Mouse (Mus musculus) frontal cortex, adult (tissue): ENCODE results near the gene Gm21985.

Experiments used
- ATAC-seq: cut with Nextera tagmentation; 2 replicates; pipeline ENCODE4 v1.9.2; 2017; ENCODE audit warnings: mild to moderate bottlenecking, moderate library complexity, mixed read lengths; ENCODE audit not compliant: low TSS enrichment

Gene Gm21985

DNA sequence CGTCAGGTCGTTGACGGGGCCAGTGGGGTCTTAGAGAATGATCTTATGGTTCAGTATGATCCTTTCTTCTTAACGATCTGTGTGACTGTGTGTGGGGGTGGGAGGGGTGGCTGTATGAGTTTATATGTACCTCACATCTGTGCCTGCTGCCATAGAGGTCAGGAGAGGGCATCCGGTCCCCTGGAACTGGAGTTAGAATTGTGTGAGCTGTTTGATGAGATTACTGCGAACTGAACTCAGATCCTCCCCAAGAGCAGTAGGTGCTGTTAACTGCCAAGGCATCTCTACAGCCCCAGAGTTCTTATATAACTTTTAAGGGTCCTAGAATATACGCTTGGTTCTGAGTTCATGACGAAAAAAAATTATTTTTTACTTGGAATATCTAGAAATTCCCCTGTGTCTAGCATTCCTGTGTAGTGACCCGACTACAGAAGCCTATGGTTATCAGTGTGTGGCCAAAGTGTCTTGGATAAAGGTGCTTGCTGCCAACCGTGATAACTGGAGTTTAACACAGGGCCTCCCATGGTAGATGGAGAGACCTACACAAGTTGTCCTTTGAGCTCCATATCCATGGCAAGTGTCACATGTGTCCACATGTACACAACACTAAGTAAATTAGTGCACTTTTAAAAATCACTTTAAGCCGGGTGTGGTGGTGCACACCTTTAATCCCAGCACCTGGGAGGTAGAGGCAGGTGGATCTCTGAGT lies 62.1 kb downstream of the Gm21985 start:
- no peak for ATAC-seq

DNA sequence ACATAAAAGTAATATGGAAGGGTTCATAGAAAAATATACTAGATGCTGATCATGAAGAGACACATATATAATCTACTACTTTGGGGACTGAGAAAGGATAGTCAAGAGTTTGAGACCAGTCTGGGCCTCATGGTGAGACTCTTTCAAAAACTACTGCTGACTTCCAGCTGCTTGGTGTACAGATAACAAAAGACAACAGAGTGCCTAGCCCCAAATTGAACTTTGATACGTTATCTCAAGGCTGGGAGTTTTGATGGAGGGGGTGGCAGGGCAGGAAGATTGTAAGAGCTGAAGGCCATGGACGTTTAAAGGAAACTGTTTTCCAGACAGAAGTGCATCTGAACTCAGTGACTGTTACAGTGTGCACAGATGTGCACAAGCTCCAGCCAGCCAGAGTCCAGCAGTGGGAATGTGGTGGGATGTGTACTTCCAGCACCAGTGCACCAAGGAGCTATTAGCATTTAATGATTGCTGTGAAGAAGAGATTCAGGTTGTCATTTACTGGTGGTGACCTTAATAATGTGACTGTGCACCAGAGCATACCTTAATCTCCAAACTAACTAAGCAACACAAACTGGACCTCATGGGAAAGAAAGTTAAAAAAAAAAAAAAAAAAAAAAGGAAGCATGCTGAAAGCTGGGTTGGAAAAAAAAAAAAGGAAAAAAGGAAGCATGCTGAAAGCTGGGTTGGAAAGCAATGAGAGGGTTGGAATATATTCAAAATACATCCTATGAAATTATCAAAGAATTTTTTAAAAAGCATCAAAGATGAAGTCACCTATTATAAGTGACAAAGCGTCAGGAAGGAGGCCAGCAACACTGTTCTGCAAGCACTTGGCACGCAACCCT lies 66.2 kb downstream of the Gm21985 start:
- no peak for ATAC-seq

DNA sequence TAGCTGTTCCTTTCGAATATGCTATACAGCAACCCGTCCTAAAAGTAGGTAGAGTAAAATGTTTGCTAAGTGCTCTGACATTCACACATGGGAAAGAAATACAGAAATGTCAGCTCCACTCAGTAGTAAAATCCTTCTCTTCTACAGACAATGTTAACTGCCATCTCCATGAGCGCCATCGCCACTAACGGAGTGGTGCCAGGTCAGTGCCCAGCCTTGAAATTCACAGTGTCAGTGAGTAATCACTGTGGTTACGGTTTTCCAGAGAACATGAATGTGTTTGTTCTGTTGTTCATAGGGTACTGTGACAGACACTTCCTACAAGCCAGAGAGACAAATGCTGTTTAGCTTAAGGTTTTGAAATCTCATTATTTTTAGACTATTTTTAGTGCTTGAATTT lies 71.1 kb downstream of the Gm21985 start:
- ATAC-seq, result no peak

DNA sequence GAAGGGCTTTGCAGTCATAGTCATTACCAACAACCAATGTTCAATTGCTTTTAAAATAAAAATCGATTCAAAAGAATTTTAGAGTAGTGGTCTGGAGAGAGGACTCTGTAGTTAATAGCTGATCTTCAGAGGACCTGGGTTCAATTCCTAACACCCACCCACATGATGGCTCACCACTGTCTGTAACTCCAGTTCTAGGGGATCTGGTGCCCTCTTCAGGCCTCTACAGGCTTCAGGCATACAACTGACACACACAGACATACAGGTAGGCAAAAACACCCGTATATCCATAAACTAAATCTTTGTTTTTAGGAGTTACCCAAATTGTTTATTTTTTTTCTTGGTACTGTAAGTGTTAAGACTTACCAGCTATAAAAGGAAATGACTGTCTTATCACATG lies 73.6 kb downstream of the Gm21985 start:
- peak; percentile 59; the same call in 1 of the 2 replicates for ATAC-seq

DNA sequence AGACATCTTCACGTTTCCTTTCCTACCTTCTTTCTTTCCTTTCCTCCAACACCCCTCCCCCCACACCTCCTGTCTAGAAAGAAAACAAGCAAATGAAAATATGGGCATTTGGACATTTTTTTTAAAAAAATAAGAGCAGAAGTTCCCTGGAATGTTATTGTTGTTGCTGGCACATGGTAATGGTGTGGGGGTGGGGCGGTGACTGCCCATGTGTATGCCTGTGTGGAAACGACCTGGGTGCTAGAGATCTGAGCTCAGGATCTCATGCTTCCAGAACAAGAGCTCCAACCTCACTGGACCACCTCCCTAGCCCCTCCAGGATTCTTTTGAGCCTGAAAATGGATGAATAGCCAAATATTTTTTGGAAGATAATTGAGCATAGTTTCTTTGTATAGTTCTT lies 75.0 kb downstream of the Gm21985 start:
- ATAC-seq, result no peak

DNA sequence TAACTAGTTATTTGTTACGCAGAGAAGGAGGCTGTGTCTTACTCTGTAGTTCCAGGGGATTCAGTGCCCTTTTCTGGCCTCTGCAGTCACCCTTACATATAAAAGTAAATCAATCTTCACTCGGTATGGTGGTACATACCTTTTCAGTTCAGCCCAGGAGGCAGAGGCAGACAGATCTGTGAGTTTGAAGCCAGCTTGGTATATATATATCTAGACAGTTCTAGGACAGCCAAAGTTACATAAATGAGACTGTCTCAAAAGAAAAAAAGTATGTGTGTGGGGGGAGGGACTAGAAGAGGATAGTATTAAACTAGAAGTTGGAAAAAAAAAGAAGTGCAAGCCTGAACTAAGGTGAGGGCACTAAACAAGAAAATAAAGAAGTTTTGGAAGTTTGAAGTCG lies 82.1 kb downstream of the Gm21985 start:
- ATAC-seq, result peak; percentile 92

DNA sequence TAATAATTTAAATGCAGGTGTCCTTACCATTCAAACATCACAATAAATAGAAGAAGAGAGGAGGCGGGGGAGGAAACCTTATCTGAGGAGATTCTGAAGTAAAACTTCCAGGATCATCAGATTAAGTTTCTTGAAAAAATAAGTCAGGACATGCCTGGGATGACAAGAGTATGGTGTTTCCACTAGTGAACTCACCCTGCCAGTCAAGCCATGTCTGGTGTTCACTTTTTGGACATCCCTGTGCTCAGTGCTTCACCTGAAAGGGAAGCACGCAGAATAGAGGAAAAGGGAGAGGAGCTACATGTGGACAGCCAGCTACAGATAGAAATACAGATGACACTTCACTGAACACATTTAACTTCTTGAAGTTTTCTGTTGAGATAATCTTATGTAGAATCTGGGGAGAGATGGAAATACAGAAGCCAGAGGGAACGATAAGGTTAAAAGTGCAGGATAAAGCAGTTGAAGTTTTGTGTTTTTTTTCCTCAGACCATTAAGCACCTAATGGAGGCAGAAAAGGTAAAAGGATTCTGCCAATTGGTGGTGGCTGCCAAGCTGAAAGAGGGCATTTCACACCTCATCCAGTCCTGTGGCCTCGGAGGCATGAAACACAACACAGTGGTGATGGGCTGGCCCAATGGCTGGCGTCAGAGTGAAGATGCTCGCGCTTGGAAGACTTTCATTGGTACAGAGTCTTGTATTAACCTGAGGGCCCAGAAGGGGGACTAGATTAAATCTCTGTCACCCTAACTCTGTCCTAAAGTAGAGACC lies 87.8 kb downstream of the Gm21985 start:
- ATAC-seq, result no peak

DNA sequence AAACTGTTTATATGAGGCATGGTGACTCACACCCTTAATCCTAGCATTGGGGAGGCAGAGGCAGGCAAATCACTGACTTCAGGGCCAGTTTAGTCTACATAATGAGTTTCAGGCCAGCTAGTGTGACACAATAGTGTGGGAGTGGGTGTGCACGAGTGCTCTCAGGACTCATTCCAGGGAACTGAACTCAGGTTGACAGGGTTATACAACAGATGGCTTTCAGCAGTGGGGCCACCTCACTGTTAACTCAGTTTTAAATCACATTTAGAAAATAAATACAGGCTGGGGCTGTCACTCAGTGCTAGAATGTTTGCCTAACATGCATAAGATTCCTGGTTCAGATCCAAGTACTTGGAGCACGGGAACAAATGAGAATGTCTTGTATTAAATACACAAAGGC lies 93.5 kb downstream of the Gm21985 start:
- peak; percentile 64 for ATAC-seq

DNA sequence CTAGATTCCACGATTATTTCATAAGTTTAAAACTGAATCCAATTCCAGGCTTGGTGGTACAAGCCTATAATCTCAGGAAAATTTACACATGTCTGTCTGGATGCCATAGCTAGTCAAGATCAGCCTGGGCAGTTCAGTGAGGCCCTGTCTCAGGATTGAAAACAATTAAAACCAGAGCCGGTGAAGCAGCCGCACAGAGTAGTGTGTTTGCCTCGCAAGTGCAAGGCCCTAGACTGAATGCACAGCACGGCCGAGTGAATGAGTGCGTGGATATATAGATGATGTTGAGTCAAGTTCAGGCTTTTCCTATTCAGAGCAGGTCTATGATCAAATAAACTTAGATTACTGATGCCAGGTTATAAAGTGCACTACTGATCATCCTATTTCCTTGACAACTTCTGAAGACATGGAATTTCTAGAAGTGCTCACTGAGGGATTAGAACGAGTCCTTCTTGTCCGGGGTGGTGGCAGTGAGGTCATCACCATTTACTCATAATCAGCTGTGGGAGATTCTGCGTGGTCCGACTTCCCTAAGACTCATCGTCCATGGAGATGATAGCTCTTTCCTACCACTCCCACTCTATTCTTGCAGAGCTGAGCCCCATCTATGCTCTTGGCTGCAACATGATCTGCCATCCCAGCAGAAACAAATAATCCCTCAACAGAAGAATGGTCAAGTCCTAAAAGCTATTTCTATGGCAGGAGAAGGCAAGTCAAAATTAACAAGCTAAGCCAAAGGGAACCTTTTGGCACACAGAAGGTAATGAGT lies 94.1 kb downstream of the Gm21985 start:
- 0 out of 2 replicates have a peak, but pooled peaks have one; percentile 18 for ATAC-seq

DNA sequence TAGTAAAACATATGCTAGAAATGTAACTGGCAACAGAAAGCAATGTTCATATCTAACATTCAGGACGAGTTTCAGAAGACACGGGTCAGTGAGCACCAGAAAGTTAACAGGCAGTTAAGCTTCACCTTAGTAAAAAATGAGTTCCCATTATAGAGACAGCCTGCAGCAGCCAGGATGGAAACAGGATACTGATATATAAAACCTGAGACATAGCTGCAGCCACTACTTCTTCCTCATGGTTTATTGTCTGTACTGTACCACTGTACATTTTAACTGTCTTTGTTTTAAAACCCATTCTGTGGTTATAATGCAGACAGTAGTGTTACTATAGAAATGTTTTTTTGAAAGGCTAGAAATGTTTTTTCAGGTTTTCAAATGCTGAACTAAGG lies 94.7 kb downstream of the Gm21985 start:
- ATAC-seq, result no peak

DNA sequence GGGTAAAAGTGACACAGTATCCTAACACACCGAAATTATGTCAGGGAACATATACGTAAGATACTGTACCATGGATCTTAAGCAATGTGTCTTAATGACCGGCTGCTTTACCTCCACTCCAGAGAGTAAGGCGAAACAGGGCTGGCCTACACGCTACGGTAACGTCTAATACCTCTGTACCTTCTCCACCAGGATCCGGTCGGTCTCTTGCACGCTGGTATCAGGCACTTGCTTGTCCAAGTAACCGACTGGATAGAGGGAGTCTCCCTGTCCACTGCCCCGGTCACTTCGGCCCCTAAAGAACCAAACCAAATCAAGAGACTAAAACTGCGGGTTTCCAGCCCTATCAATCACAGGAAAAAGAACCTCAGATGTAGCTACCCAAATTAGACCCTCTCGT lies 101.1 kb downstream of the Gm21985 start:
- peak; percentile 31; the same call in 1 of the 2 replicates for ATAC-seq

DNA sequence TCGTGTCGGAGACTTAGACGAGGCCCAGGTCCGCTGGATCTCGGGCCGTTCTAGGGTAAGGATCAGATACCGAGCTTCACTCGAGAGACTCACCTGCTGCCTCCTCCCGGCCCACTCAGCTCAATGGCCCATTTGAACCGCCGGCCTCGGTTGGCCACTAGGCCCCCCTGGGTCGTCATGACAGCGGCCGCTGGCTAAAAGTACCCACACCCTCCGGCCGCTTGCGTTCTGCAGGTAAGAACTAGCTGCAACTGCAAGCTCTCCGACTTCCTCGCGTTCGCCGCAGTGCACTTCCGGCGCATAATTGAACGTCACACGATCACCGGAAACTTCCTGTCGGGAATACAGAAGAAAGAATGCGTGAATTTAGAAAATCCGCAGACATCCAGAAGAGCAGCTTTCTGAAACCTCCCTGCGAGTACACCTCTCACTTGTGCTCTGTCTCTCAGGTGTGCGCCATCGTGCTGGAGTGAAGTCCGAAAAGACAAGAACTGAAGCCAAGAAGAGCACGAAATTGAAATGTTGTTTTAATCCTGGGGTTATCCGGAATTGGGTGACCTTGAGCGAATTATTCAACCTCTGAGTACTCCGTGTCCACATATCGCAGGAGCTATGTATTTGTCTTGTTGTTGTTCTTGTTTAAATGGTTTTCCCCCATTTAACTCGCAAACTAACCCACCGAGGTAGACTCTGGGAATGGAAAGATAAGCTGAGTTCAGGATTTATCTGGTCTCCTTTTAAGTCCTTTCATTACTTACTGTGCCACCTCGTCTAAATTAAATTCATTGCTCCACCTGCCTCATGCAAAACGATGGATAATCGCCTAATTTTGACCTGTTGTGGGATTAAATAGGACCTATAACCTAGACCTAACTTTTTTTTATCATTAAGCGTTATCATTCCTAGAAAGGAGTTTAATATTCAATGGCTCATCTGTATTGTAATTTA lies 101.9 kb downstream of the Gm21985 start, which contains the start of gene Emc4:
Emc4 (minus strand) TSS at position 302 of the 948 bp plus-strand sequence.
- peak; percentile 92 for ATAC-seq

DNA sequence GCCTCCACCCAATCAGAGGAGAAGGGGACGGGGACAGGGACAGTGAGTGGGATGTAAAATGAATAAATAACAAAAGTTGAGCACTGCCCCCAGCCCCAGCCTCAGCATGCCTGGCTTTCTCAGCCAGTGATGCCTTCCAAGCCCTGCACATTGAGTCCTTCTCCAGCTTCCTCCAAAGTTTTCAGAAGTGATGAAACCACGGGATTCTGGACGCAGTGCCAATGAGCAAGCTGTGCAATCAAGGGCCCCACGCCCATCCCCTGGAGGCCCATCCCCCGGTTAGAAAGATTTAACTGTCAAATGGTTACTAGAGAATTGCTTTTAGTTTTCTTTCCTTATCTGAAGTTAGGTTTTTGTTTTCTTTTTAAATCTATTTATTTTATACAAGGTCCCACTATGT lies 103.8 kb downstream of the Gm21985 start:
- no peak for ATAC-seq

DNA sequence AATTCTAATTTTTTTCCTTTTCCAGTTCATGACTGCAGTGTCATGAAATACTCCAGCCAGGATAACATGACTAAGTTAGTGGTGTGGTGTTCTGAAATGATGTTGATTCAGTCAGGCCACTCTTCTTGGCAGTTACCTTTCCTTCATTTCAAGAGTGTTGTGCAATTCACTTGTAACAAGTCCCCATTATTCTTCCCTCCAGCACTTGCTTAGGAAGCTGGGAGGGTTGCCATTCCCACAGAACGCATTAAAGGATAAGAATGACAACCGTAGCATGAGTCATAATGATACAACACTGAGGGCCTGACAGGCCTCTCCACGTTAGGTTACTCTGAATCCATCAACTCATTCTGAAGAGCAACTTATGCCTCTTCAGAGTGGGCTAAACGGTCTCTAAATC lies 107.0 kb downstream of the Gm21985 start:
- no peak for ATAC-seq

DNA sequence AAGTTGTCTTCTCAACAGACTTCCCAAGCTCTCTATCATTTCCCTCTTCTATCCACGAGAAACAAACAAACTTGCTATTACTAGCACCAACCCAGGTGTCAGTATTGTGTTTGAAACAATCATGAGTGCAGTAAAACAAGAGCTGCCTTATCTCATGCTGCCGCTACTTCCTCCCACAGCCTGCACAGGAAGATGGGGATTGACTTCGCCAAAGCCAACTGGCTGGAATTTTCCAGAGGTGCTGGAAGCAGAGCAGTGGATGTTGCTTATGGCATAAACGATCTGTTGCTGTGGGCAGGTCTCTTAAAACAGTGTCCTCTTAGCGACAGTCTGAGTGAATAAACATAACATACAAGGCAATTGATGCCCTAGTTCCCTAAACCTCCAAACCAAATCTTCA lies 108.5 kb downstream of the Gm21985 start:
- no peak for ATAC-seq

DNA sequence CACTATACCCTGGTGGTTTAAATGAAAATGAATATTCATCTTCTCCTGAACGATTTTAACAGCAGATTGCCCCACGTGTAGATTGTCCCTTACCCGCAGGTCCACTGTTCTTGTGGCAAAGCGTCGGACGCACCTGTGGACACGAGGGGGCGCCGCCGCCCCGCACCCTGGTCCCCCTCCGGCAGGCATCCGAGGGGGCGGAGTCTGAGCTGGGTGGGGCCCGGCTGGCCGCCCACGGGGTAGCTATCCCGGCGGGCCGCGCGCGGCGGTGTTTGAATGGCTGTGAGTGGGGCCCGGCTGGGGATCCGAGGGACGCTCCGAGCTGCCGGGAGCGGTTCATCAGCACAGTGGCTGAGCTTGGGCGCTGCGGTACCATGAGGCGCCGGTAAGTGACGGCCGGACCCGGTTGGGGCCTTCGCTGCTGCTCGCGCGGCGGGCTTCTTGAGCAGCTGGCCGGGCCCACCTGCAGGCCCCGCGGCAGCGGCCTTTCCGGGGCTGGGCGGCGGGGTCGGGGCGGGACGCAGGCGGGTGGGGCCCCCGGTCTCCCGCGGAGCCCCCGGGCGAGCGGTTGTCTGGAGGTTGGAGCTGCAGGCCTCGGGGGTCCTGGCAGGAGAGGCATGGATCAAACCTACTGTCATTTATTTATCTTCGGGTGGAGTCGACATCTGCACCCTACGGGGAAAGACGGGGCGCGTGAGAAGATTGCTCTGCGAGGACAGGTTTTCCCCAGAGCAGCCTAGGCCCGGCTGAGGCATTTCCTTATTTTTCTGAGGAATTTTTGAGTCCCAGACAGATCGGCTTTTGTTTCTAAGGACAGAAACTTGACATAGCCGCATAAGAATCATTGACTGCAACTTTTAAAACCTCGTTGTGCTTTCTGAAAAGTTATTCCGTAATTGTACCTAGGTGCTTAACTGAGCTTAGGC lies 113.1 kb downstream of the Gm21985 start, which contains the start of gene Katnbl1:
Katnbl1 (plus strand) TSS at position 239 of the 926 bp plus-strand sequence.
- ATAC-seq, result peak; percentile 98

DNA sequence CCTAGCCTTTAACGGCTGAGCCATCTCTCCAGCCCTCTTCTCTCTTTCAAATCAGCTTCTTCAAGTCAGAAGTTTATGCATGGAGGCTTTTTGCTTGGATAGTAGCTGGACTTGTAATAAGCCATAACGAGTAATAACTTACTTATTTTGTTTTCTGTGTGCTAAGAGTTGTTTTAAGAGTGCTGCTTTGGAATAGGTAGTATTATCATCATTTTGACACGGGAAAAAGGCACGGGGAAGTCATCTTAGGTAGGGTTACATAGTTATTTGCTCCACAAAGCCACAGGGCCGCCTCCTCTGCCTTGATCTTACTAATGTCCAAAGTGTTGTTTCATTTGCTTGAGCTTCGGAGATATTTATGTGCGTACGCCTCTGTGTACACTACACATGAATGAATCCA lies 114.0 kb downstream of the Gm21985 start:
- no peak for ATAC-seq

DNA sequence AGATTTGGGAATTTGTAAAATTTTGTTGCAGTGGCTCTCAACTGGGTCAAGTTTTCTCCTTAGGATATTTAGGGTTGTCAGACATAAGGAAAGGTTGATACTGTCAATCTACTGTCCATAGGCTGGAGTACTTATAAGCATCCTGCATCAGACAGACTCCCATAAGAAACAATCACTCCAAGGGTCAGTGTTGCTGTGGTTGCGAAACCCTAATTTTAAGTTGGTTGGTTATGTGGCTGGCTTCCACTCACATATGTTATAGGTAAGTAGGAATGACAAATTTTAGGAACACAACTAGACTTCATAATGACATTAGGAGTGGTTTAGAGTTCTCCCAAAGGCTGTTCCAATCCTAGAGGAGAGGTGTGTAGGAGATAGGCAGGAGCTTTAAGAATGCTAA lies 115.1 kb downstream of the Gm21985 start:
- ATAC-seq, result no peak

DNA sequence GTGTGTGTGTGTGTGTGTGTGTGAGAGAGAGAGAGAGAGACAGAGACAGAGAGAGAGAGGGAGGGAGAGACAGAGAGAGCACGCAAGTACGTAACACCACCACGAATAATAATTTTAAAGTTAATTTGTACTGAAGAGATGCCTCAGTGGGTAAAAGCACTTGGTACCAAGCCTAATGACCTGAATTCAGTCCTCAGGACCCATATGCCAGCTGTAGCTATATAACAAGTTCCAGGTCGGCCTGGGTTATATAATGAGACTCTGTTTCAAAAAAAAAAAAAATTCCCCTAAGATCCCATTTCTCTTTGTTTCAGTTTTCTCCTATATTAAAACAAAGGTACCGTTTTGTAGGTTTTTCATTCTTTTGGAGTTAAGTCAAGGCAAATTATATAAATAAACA lies 124.7 kb downstream of the Gm21985 start:
- no peak for ATAC-seq
